Mouse (Mus musculus): ENCODE measurements at regions not wholly inside any gene's neighbourhood (a gene's known extent, or its start where the extent isn't known, plus 50 kb on each side); places are given as distances from the start of the nearest gene placed in this dataset.

DNA sequence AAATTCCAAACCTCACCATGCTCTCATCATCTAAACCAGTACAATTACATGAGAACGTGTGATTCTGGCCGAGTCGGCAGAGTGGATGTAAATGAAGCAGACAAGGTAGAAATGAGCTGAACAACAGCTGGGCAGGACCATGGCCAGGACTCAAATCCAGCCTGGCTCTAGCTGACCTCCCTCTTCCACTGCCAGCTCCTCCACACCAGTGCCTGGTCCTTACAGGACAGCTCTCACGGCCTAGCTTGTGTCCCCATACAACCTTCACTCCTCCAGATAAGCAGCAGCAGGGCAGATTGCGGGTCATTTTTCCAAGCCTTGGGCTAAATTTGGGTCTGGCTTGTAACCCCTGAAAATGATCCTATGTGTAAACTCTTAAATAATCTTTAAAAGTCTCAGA, 182.4 kb downstream of the Mylk4 start:
- TF ChIP-seq CTCF (IDR thresholded peaks at IDR 0.05; ENCODE audit: borderline replicate concordance, control insufficient read depth, extremely low read depth, insufficient read depth, low read length, poor library complexity) (no peak), POLR2A (IDR thresholded peaks at IDR 0.05; ENCODE audit: control insufficient read depth, extremely low read depth, insufficient read depth, low read length, poor library complexity) (no peak)

All from thymus, adult 2 months (tissue).